Mouse (Mus musculus) heart, adult 18-20 months (tissue): ENCODE data around the gene Coro6. TPM values are rescaled to one million over a fixed set of nuclear protein-coding genes. Genes with fewer than 3 reads are reported as not detected.

Experiments
- DNase-seq, 2 experiments: peaks; one replicate each; pipeline ENCODE4 v3.0.0; 2021 to 2022; ENCODE audit warnings: mixed read lengths in 1 of 2
- long read RNA-seq, 2 experiments: library from polyadenylated mRNA; stranded (forward); transcript quantifications; one replicate each; pipeline ENCODE4 v2.0.0; 2021
- total RNA-seq, 2 experiments: library from RNA; stranded (reverse); gene quantifications; 2 replicates each; pipeline ENCODE4 v1.2.3; 2021

The Coro6 gene
- total RNA-seq: 100 to 1,000 TPM; 207 to 208 TPM
- long read RNA-seq, experiment 1, transcript Coro6-204 (11 exons, 2,804 nt): major isoform, 28 of 255 reads
- long read RNA-seq, experiment 1, partial matches to known transcripts: 11 of 255 reads
- long read RNA-seq, experiment 1, other reads (novel, unspliced or antisense): 215 of 255 reads
- long read RNA-seq, experiment 2, partial matches to known transcripts: 6 of 91 reads
- long read RNA-seq, experiment 2, other reads (novel, unspliced or antisense): 81 of 91 reads

GRCm38 (mm10) chr11:77462283-77463100 lies at the start of gene Coro6:
TSS of gene Coro6 (plus strand) at chr11:77462411.
- DNase-seq: peak; percentile 91

DNA sequence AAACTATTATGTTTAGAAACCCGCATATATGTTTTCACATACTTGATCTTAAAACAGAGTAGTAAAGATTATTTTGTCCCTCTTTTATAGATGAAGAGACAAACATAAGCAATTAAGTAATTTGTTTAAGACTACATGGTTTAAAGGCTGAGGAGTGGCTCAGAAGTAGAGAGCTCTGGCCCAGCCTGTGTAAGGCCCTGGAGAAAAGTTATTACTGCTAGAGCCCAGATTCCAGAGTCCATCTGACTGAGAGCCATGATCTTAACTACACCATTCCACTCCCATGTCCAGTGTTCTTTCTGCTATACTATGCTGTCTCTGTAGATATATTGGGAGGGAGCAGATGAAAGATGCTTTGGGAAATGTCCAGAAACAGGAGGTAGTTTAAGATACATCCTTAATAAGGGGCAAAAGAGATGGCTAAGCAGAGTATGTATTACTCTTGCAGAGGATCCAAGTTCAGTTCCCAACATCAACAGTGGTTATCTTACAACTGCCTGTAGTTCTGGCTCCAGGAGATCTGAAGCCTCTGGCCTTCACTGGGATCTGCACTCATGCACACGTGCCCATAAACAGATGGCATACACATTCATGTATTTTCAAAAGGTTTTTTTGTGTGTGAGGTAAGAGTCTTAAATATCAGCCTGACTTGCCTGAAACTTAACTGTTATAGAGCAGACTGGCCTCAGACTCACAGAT lies 47.9 kb upstream of the Coro6 start:
- DNase-seq: no peak

DNA sequence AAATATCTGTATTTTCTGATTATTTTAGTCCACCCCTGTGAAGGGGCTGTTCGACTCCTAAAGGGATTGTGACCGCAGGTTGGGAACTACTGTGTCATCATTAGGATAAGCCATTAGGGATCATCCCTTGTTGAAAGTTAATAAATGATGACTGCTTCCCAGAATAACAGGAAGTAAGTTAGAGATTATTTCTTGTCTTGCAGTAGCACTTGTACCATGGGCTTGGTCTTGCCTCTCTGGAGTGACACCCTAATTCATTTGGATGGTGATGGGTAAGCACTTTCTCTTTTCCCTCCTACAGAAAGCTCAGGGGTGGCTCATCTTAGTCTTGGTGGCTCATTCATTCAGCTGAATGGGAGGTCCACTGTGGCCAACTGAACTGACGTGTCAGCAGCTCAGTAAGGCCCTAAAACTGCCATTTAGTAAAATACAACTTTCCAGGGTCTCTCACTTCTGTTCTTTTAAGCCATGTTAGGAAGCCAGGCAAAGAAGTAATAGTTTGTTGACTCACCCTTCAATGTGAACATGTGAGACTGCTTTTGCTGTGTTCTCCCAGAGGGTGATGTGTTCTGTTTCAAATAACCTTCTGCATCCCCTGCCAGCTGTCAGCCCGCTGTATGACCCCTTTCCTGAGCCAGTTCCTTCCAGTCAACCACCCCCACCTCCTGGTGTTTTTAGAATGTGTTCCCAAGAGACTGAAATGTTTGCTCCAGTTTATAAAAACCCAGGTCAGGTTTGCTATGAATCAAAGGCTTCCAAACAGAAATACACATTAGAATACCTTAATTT lies 45.8 kb upstream of the Coro6 start:
- peak; percentile 75 to 87 for DNase-seq

DNA sequence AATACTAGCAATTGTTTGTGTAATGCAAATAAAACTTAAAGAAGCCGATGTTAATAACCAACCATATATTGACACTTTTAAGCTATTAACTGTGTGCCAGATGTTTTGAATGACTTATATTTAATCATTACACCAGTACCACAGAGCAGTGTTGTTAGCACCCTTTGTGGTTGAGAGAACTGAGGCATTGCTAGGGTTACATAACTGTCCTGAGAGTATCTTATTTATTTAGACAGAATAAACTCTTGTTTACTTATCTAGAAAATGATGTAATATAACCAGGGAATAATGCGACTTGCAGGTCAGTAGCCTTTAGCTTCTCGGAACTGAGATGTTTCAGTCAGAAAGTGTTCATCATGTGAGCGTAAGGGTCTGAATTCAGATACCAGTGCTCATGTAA lies 44.2 kb upstream of the Coro6 start:
- no peak for DNase-seq

GRCm38 (mm10) chr11:77423175-77423859 lies 38.9 kb upstream of the Coro6 start:
- peak in 1 of 2 experiments; percentile 81 for DNase-seq

GRCm38 (mm10) chr11:77428446-77428845 lies 33.8 kb upstream of the Coro6 start:
- DNase-seq: peak; percentile 39 to 49

GRCm38 (mm10) chr11:77437026-77437425 lies 25.2 kb upstream of the Coro6 start:
- DNase-seq: peak in 1 of 2 experiments; percentile 49

DNA sequence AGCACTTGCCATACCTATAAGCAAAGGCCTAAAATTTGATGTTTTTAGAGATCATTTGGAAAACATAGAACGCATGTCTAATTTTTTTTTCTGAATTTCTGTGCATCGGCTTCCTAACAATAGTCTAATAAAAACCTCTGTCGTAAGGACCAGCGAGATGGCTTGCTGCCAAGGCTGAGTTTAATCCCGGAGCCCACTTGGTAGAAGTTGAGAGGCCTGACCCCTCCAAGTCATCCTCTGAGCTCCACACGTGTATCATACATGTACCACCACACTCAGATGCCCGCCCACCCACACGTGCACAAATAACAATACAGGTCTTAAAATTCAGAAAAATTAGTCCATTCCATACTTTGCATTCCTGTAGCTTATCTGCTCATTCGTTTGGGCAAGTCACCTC lies 22.1 kb upstream of the Coro6 start:
- no peak for DNase-seq

GRCm38 (mm10) chr11:77441020-77441419 lies 21.2 kb upstream of the Coro6 start:
- DNase-seq: peak in 1 of 2 experiments; percentile 51

- peak; percentile 87 to 93 for DNase-seq
Measured at GRCm38 (mm10) chr11:77442186-77443170, 19.7 kb upstream of the Coro6 start.

DNA sequence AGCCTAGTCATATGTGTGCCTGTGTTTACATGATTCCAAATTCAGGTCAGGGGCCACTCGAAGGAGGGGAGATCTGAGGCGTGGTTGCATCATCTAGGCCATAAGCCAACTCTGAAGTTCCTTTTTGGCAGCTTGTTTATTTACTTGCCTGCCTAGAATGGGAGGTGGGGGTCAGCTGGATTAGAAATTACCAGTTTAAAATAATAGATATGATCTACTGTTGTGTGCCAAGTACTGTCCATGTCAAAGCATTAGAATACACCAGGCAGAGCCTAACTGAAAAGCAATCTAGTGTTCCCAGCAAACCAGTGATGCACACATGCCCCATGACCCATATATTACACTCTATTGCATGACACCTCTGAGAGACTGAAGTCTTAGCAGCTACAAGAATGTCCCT lies 17.3 kb upstream of the Coro6 start:
- DNase-seq: peak; percentile 88 to 93

- DNase-seq: peak; percentile 86 to 87
Measured at GRCm38 (mm10) chr11:77446628-77447041, 15.6 kb upstream of the Coro6 start.

DNA sequence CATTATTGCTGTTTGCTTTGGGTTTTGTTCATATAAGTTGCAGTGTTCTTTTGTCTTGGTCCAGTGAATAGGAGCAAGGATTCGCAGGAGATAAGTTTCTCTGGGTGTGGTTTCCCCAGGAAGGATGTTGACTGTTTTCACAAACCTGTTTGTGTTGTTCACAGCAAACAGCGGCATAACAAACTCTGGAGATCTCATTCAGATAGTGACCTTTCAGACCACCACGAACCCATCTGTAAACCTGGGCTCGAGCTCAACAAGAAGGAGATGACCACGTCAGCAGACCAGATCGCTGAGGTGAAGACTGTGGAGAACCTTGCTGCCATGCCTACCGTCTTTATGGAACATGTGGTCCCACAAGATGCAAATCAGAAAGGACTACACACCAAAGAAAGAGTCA lies 13.0 kb upstream of the Coro6 start:
- peak in 1 of 2 experiments; percentile 76 for DNase-seq

DNA sequence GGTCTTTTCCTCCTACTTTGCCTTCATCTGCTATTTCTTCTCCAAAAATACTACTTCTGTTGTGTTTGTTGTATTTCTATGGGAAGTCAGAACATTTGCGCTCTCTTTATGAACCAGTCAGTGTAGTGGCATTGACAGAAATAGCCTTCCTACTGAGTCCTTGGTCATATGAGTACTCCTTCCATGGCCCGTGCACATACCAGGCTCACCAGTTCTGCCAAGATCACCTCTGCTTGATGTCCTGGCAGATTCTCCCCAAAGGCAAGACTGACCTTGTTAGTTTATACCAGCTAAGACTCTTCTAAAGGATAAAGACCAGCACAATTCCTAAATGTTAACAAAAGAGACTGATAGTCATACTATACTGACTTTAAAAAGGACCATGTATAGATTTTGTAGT lies 10.5 kb upstream of the Coro6 start:
- DNase-seq: peak in 1 of 2 experiments; percentile 61

GRCm38 (mm10) chr11:77453388-77453787 lies 8.8 kb upstream of the Coro6 start:
- DNase-seq: no peak

GRCm38 (mm10) chr11:77455770-77456510 lies 6.3 kb upstream of the Coro6 start:
- DNase-seq: no peak

DNA sequence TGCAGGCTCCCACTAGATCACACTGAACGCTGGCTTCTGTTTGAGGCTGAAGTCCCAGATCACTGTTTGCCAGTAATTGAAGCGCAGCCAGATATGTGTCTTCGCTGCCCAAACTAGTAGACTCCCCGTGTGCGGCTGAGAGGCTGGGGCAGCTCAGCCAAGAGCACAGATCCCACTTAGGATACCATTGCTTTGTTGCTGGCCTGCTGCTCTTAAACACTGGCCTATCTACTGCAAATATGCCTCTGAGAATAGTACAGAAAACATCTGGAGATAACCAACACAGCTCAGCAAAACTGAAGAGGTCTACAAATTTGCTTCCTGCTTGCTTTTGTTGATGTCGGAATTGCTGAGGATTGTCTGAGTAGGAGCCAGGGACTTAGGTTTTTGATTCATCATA lies 5.3 kb upstream of the Coro6 start:
- DNase-seq: peak; percentile 78 to 88

- DNase-seq: no peak
Measured at GRCm38 (mm10) chr11:77461856-77462255, 355 bp upstream of the Coro6 start.

DNA sequence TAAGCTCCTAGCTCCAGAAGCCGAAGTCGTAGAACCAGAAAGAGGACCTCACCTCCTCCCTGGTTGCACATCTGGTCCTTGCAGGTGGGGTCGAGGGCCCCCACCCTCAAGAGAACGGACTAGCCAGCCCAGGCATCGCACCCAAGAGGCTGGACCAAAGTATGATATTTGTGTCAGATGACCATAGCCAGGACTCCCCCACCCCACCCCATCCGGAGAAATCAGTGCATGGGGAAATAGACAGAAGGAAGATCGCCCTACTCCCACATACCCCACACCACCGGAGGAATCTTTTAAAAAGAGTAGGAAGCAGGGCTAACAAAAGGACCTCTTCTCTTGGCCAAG lies 862 bp downstream of the Coro6 start:
- no peak for DNase-seq

- DNase-seq: no peak
Measured at GRCm38 (mm10) chr11:77463786-77464185, 1.6 kb downstream of the Coro6 start.
